Mouse (Mus musculus) testis, postnatal 10 days (tissue): Measurements from ENCODE around the gene Retsat.

Experiments
- DNase-seq: peaks from one replicate; pipeline ENCODE4 v3.0.0; 2021; ENCODE audit warnings: low spot score

Gene Retsat

GRCm38 (mm10) chr6:72597956-72598753 lies at the start of gene Retsat, which contains the start of gene Elmod3:
Retsat (plus strand) TSS chr6:72598475.
Elmod3 (minus strand) TSS chr6:72598413.
- peak; percentile 98 for DNase-seq

- no peak for DNase-seq
These were observed 49.2 kb upstream of the Retsat start for GRCm38 (mm10) chr6:72549041-72549580.

GRCm38 (mm10) chr6:72550025-72550424 lies 48.2 kb upstream of the Retsat start:
- no peak for DNase-seq

GRCm38 (mm10) chr6:72550503-72551100 lies 47.7 kb upstream of the Retsat start:
- DNase-seq = no peak

GRCm38 (mm10) chr6:72552171-72553078 lies 45.9 kb upstream of the Retsat start:
- peak; percentile 74 for DNase-seq

DNA sequence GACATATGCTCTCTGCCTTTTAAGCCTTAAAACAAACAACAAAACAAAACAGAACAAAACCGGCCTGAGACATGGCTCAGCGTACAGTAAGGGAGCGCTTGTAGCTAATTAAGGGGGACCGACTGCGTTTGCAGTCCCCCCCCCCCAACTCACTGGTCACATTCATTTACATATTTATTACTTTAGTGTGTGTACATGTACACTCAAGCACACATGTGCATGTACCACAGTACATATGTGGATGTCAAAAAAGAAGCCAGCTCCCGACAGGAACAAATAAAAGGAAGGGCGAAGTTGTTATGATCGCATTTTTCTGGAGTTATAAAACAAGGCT lies 45.2 kb upstream of the Retsat start:
- no peak for DNase-seq

- DNase-seq = no peak
These were observed 37.5 kb upstream of the Retsat start for GRCm38 (mm10) chr6:72560801-72561200.

GRCm38 (mm10) chr6:72562486-72562885 lies 35.8 kb upstream of the Retsat start:
- DNase-seq = no peak

DNA sequence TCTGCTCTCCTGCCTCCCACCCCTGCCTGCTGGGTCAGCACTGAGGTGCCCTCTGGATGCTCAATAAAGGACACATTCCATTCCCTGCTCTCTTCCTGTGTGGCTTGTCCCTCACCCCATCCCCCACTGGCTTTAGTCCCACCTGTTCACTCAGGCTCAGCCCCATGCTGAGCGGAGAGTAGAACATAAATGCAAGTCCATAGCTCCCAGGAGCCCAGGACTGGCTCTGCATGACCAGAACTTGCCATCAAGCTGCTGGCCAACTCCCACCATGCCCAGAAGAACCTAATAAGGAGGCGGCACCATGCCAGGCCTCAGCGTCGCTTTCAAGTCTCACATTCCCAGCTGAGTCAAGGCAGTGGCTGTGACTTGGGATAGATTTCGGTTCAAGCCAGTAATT lies 35.4 kb upstream of the Retsat start:
- no peak for DNase-seq

- DNase-seq = no peak
These were observed 32.8 kb upstream of the Retsat start for GRCm38 (mm10) chr6:72565506-72565905.

GRCm38 (mm10) chr6:72566044-72566443 lies 32.2 kb upstream of the Retsat start:
- peak; percentile 92 for DNase-seq

DNA sequence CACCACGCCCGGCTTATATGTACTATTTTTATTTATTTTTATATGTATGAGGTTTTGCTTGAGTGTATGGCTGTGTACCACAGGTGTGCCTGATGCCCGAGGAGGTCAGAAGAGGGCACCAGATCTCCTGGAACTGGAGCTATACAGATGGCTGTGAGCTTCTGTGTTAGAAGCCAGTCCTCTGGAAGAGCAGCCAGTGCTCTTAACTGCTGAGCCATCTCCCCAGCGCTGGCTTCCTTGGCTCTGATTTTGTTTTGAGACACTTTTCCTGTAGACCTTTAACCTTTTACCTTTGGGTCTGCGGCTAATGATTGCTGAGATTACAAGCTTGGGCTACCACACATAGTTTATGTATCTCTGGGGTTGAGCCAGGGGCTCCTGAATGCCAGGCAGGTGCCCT lies 30.8 kb upstream of the Retsat start:
- no peak for DNase-seq

- DNase-seq = no peak
These were observed 29.5 kb upstream of the Retsat start for GRCm38 (mm10) chr6:72568736-72569135.

- DNase-seq = no peak
These were observed 27.5 kb upstream of the Retsat start for GRCm38 (mm10) chr6:72570644-72571397.

DNA sequence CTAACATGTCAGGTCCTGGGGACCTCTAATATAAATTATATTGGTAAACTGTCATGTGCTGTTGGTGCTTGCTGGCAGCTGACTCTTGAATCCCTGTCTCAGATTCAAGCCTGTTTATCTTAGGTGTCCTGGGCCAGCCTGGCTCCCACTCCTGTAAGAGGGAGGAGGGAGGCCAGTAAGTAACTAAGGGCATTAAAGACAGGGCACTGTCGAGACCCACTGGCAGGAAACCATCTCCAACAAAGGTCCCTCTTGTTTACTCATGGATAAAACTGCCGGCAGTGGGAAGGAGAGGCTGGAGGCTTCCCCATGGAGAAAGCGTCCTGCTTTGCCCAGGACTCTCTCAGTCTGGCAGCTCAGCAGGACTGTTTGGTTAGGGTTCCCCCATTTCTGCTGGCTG lies 26.4 kb upstream of the Retsat start:
- no peak for DNase-seq

DNA sequence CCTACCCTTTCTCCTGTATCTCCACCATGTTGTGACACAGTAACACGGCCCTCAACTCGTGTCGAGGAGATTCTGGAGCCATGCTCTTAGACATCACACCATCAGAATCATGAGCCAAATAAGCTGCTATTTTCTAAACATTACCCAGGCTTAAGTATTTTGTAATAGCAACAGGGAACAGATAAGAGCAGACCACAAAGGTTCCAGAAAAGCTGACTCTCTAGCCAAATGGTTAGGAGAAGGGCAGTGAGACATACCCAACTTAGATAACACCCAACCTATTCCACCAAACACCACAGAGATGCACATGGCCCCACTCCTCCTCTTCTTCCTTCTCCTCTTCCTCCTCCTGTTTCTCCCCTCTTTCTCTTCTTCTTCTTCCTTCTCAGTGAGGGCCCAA lies 22.2 kb upstream of the Retsat start:
- DNase-seq = no peak

DNA sequence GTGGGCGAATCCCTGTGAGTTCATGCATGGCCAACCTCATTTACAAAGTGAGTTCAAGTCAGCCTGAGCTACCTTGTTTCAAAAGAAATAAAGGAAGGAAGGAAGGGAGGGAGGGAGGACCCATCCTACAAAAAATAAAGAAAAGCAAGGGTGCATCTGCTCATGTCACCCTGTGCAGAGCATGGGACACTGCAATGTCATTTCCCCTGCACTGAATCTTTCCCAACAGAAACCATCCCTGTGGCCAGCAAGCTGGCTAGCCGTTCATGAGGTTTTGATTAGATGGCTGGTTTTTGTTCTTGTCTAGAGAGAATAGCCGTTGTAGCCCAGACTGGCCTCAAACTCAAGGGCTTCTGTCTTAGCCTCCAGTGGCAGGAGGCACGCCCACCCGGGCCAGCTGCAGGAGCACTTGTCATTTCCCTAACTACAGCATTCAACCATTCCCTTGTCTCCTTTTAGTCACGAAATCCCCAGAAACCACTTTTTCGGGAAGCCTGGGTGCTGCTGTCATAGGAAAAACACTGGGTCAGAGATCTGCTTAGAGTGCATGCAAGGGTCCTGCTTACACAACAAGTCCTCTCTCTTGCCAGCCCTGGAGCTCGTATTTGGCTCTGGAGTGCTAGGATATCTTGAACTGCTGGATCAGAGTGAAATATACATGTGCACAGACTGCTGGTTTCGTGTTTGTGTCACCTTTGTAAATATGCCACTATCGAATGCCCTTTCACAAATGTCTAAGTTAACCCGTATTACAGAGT lies 16.5 kb upstream of the Retsat start:
- no peak for DNase-seq

DNA sequence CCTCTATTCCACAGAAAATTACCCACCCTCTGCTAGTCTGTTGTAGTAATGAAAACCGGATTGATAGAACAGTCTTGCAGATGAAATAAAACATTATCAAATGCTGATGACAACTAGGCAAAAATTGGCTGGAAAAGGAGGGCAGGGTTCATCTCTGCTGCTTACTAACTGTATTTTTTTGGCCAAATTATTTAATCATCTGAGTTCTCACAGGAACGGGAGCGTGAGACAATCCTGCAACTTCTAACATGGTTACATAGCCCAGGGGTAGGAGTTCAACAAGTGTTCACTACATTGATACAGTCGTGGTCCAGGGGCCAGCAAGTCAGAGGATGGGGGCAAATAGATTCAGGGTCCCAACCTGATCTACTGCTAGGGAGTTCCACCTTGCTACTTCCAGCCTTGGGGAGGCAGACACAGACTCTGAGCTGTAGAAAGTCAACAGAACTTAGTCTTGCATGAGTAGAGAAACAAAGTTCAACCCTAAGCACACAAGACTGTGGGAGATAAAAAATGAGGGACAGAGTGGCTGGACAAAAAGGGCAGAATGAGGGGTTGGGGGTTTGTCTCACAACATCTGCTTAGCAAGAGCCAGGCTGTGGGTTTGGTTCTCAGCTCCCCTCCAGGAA lies 14.9 kb upstream of the Retsat start:
- no peak for DNase-seq

DNA sequence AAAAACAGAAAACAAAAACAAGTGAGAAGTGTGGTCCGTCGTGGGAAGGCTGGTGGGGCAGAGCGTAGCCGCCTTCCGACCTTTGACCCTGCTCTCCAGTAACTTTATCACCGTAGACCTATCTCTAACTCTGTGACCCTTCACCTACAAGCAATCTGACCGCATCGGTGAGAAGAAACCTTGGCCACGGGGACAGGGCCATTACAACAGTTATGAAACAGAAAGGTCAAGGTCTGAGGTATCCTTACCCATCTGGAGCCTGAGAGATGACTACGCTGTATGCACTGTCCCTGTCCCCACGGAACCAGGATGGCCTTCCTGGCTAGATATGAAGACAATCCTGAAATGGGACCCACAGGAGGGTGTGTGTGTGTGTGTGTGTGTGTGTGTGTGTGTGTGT lies 14.1 kb upstream of the Retsat start:
- DNase-seq = no peak

GRCm38 (mm10) chr6:72586701-72587100 lies 11.6 kb upstream of the Retsat start:
- no peak for DNase-seq

GRCm38 (mm10) chr6:72588307-72588706 lies 10.0 kb upstream of the Retsat start:
- DNase-seq = no peak
